Mouse (Mus musculus) brain, embryonic 14.5 days (tissue): ENCODE data around the gene Tcte3. TPM values are rescaled to one million over a fixed set of nuclear protein-coding genes. Genes with fewer than 3 reads are reported as not detected.
"Not testable (repeated sequence)": the region's sequence is repeated elsewhere in the genome, so short reads cannot be mapped to it uniquely, and the experiment has no call there.

Experiments used
- DNase-seq: peaks from one replicate; pipeline ENCODE4 v3.0.0-alpha.2; 2011; ENCODE audit warnings: low read depth
- polyA plus RNA-seq: library from polyadenylated mRNA; depleted of rRNA; stranded (reverse); fragments of >200 nt; gene quantifications from 2 replicates; pipeline ENCODE4 v1.2.3, GENCODE M21; 2012; rRNA removed

Tcte3 gene
- polyA plus RNA-seq, 1 experiment: 0.31 TPM

DNA sequence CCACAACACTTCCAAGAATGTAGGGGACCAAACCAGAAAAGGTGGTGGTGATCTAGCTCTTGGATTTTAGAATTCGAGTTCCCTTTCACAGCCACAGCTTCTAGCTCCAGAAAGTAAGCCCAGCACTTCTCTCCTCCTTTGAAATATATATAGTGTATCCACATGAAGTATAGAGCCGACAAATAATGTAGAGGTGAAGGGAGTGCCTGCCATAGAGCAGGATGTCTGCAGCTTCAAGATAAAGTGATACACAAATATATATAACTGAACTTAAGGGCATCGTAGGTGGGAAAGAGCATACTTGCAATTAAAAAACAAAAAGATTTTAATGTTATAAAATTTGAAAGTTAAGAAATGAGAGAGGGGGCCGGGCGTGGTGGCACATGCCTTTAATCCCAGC lies 47.1 kb downstream of the Tcte3 start:
- not testable (repeated sequence) for DNase-seq

DNA sequence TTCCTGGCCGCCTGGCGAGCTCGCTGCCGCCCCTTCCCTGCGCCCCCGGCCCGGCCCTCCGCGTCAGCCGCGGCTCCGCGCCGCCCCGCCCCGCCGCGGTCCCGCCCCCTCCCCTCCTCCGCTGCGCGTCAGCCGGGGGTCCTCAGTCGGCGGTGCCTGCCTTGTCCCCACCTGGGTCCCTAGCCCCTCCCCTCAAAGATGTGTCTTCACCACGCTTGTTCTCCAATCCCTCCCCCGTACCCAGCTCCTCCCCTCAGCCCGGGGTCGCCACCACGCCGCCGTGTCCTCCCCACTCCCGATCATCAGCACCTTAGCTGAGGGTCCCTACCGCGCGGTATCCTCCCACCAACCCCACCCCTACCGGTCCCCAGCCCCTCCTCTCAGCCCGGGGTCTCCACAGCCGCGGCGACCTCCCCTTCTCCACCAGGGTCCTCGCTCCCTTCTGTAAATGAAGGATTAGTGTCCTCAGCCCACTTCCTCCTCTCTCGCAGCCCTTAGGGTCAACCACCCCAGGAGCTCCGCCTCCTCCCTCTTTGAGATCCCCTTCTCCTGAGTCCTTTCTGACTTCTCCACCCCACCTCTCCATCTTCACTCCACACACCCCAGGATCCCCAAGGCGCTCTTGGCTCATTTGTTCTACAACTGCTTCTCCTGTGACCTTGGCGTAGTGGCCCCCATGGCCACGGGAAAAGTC lies 48.0 kb downstream of the Tcte3 start:
- not testable (repeated sequence) for DNase-seq

DNA sequence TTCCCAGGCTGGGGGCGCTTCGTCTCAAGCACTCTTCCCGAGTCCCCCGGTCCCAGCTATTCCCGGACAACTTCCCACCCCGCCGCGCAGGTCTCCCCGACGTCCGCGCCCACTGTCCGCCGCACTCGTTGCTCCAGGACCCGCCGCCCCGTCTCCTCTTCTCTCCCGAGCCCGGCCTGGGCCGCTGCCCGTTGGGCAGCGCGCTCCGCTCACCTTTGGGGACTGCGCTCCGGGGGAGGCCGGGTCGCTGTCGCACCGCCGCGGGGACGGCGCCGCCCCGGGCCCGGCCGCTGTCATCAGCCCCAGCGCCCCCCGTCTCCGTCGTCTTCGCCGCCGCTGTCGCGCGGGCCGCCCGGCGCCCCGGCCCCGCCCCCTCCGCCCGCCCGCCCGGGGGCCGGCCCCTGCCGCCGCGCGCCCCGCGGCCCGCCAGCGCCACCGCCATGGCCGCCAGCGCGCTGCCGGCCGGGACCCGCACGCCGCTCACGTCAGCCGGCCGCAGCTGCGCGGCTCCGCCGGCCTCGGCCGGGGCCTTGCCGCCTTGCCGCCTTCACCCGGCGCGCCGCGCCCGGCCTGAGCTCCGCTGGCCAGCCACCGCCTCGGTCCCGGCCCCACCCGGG lies 48.7 kb downstream of the Tcte3 start:
- DNase-seq: not testable (repeated sequence)

DNA sequence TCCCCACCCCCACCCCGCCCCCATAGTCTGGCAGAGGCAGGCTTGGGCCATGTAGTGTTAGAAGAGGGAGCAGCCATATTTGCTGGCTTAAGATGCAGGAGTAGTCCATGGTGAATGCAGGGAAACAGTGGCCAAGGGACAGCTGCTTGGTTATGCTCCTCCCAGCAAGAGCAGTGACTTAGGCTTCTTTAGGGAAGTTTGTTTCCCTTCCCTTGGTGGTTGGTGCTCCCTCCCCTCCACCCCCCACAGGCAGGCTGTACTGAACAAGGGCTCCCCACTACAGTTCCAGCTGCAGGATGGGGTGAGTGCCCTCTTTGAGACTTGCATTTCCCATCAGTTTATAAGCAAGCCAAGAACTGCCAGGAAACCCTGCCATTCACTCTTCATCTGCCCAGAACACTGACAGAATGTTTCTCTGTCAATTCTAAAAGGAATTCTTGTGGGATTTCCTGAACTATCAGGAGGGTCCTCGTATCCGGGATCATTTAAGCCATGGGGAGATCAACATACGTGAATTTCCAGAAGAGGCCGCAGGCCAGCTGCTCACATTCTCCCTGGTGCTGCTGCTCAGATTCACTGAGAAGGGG lies 51.1 kb downstream of the Tcte3 start:
- not testable (repeated sequence) for DNase-seq

DNA sequence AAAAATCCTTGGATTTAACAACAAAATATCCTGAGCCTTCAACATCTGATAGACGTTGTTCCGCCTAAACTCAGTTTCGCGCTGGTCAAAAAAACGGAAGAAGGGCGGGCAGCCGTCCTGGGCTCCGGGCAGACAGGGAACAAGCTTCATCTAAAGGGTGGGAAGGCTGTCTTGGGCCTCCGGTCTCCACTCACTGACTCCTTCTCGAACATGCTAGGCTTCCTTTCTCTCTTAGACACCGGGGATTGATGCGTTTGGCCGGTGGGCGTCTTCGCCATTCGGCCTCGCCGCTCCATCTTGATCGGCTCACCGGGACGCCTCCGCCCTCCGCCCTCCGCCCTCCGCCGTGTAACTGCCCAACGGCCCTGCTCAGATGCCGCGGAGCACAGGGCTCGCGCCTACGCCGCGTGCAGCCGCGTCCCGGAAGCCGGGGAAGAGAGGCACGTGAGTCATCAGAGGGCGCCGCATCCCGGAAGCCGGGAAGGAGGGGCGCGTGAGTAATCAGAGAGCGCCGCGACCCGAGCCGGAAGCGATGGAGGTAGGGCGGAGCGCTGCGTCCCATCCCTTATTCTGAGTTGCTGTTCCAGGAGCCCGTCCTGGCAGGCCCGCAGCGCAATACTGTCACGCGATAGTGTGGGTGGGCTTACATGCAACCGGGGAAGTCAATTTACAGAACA lies 62.8 kb downstream of the Tcte3 start, which contains the start of the genes 9030025P20Rik and Gm3417:
TSS of gene 9030025P20Rik (plus strand) at position 107 of the 677 bp plus-strand sequence.
TSS of gene Gm3417 (minus strand) at position 429 of the 677 bp plus-strand sequence.
- not testable (repeated sequence) for DNase-seq

DNA sequence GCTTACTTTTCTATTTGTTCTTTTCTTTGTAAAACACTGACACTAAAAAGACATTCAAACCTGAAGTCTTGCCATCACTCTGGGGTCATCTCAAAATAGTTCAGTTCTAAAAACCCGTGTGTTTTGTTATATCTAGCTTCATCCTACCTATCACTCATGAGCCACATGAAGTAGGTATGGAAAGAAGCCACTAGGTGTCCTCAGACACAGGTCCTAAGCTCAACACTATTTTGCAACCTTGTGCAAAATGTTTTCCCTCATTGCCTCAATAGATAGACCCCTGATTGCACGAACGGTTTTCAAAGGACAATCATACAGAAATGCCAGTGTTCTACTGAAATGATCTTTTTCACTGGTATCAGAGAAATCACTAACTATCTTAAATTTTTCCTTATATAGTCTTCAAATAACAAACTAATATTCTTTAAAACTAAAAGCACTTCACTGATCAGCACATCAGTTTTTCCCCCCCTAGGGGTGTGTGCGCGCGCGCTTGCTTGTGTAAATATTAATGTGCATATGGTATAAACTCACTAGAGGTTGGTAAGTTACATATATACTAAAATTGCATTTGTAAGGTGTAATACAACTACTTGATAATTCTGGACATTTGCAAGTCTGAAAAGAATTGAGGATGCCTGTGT lies 63.4 kb downstream of the Tcte3 start:
- not testable (repeated sequence) for DNase-seq

Other genes with a start within 250 kb of the Tcte3 start
- 4.7 and 5.1 TPM in 2 replicates for gene Wdr27, start 98.3 kb downstream of the Tcte3 start, polyA plus RNA-seq
- gene 1600012H06Rik, start 98.3 kb downstream of the Tcte3 start, polyA plus RNA-seq: 18.7 and 22.3 TPM in 2 replicates
- gene Phf10, start 80.2 kb downstream of the Tcte3 start, polyA plus RNA-seq: 65.6 and 67.1 TPM in 2 replicates
- 16.5 and 23.3 TPM in 2 replicates for gene 9030025P20Rik, start 63.0 kb downstream of the Tcte3 start, polyA plus RNA-seq
- gene Gm3417, start 62.7 kb downstream of the Tcte3 start, polyA plus RNA-seq: 0.33 TPM in 1 of 2 replicates, not detected in the other
- 6.2 and 9.0 TPM in 2 replicates for gene Gm3435, start 31.3 kb downstream of the Tcte3 start, polyA plus RNA-seq
- 87.7 and 107 TPM in 2 replicates for gene Ermard, start 280 bp downstream of the Tcte3 start, polyA plus RNA-seq
- gene Gm3448, start within 50 bp of the Tcte3 start, polyA plus RNA-seq: 3.4 and 4.7 TPM in 2 replicates